Mouse (Mus musculus): ENCODE results near the gene Iqgap2. TPM values are rescaled to one million over a fixed set of nuclear protein-coding genes. Genes with fewer than 3 reads are reported as not detected.

The Iqgap2 gene
- polyA plus RNA-seq, 1 experiment from 2014 or later: 31.5 TPM

GRCm38 (mm10) chr13:95595921-95596320 is 295.8 kb downstream of the Iqgap2 start:
- no peaks in the 10 kb centered on the region for H3K4me1 ChIP-seq (replicated peaks; ENCODE audit: control insufficient read depth, insufficient read depth, low read length)
- no peak for TF ChIP-seq CTCF (IDR thresholded peaks at IDR 0.05; ENCODE audit: low read depth)
- no peak for ATAC-seq
- H3K9ac ChIP-seq (ENCODE audit: low read depth, low read length): no peak overlapping the region
- H3K9me3 ChIP-seq (ENCODE audit: control insufficient read depth): no peaks in the 10 kb centered on the region
- 67% methylated on average over 5 of the region's 5 CpGs for WGBS
- no peak overlapping the region for H3K4me2 ChIP-seq (replicated peaks; ENCODE audit: low read depth)
- no peaks in the 10 kb centered on the region for H3K36me3 ChIP-seq (ENCODE audit: control insufficient read depth, insufficient read depth)
- H3K27me3 ChIP-seq (replicated peaks; ENCODE audit: control insufficient read depth, insufficient read depth, low read length): no peaks in the 10 kb centered on the region
- no peak overlapping the region for H3K27ac ChIP-seq (ENCODE audit: low read depth, low read length)
- no peak overlapping the region for H3K4me3 ChIP-seq (ENCODE audit: low read depth, low read length)

DNA sequence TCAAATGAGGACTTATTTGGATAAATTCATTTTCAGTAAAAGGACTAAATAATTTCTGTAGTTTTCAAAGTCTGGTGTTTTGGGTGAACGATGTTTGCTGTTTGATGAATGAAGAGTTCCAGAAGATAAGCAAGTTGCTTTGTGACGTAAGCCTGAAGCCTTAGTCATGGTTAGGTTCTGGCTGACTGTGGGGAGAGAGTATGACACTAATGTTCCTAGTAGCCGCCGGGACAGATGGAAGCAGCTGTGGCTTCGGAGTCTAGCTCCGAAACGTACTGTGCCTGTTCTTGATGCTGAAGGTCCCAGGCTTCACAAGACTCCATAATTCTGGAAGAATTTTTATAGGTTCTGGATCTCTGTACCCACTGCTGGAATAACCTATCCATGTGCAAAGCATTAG is 296.3 kb downstream of the Iqgap2 start:
- H3K9me3 ChIP-seq (ENCODE audit: control insufficient read depth): no peaks in the 10 kb centered on the region
- no peaks in the 10 kb centered on the region for H3K36me3 ChIP-seq (ENCODE audit: control insufficient read depth, insufficient read depth)
- H3K4me2 ChIP-seq (replicated peaks; ENCODE audit: low read depth): no peak overlapping the region
- H3K27ac ChIP-seq (ENCODE audit: low read depth, low read length): no peak overlapping the region
- H3K4me3 ChIP-seq (ENCODE audit: low read depth, low read length): no peak overlapping the region
- no peaks in the 10 kb centered on the region for H3K4me1 ChIP-seq (replicated peaks; ENCODE audit: control insufficient read depth, insufficient read depth, low read length)
- H3K27me3 ChIP-seq (replicated peaks; ENCODE audit: control insufficient read depth, insufficient read depth, low read length): no peaks in the 10 kb centered on the region
- WGBS: 67% methylated on average over 7 of the region's 7 CpGs
- no peak for ATAC-seq
- no peak overlapping the region for H3K9ac ChIP-seq (ENCODE audit: low read depth, low read length)
- TF ChIP-seq CTCF (IDR thresholded peaks at IDR 0.05; ENCODE audit: low read depth): no peak

DNA sequence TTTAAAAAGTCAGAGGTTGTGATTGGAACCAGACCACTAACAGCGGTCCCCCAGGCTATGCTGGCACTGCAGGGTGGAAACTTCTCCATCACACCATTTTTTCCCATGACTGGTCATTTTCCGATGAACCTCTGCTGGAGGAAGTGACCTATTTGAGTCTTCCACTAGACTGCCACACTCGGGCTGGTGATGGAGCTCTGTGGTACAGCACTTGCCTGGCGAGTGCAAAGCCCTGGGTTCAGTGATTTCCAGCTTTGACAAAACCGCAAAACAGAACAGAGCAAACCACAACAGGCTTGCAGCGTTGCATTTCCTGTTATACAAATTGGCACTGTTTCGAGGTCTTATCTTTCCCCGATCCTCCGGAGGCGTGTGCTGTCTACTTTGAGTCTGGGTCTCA is 298.9 kb downstream of the Iqgap2 start:
- no peaks in the 10 kb centered on the region for H3K36me3 ChIP-seq (ENCODE audit: control insufficient read depth, insufficient read depth)
- H3K4me2 ChIP-seq (replicated peaks; ENCODE audit: low read depth): no peak overlapping the region
- no peaks in the 10 kb centered on the region for H3K27me3 ChIP-seq (replicated peaks; ENCODE audit: control insufficient read depth, insufficient read depth, low read length)
- no peak overlapping the region for H3K27ac ChIP-seq (ENCODE audit: low read depth, low read length)
- no peak for TF ChIP-seq CTCF (IDR thresholded peaks at IDR 0.05; ENCODE audit: low read depth)
- no peaks in the 10 kb centered on the region for H3K9me3 ChIP-seq (ENCODE audit: control insufficient read depth)
- H3K4me1 ChIP-seq (replicated peaks; ENCODE audit: control insufficient read depth, insufficient read depth, low read length): no peaks in the 10 kb centered on the region
- 71% methylated on average over 10 of the region's 10 CpGs for WGBS
- no peak overlapping the region for H3K4me3 ChIP-seq (ENCODE audit: low read depth, low read length)
- ATAC-seq: no peak
- no peak overlapping the region for H3K9ac ChIP-seq (ENCODE audit: low read depth, low read length)

- no peaks in the 10 kb centered on the region for H3K4me1 ChIP-seq (replicated peaks; ENCODE audit: control insufficient read depth, insufficient read depth, low read length)
- TF ChIP-seq CTCF (IDR thresholded peaks at IDR 0.05; ENCODE audit: low read depth): no peak
- H3K4me2 ChIP-seq (replicated peaks; ENCODE audit: low read depth): no peak overlapping the region
- H3K9me3 ChIP-seq (ENCODE audit: control insufficient read depth): no peaks in the 10 kb centered on the region
- no peaks in the 10 kb centered on the region for H3K27me3 ChIP-seq (replicated peaks; ENCODE audit: control insufficient read depth, insufficient read depth, low read length)
- no peak overlapping the region for H3K27ac ChIP-seq (ENCODE audit: low read depth, low read length)
- no peak for ATAC-seq
- H3K9ac ChIP-seq (ENCODE audit: low read depth, low read length): no peak overlapping the region
- WGBS: 81% methylated on average over 3 of the region's 3 CpGs
- H3K4me3 ChIP-seq (ENCODE audit: low read depth, low read length): no peak overlapping the region
- H3K36me3 ChIP-seq (ENCODE audit: control insufficient read depth, insufficient read depth): no peaks in the 10 kb centered on the region
Observed at GRCm38 (mm10) chr13:95591606-95592005, 300.1 kb downstream of the Iqgap2 start.

DNA sequence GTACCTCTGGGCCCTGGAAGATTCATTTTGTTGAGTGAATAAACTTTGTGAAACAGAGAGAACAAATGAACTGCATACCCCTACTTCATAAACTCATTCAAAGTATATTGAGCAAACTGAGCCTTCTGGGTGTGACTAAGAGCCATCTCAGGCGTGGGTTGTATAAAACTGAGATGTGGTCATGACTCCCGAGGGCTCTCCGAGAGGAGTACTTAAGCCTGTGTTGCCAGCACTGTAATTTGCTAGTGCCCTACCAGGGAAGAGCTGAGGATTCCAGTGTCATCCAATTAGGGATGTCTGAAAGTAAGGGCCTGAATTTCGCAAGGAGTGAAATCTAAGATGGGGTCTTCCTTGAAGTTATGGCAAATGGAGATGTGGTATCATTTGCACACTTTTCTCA is 304.1 kb downstream of the Iqgap2 start:
- no peak for ATAC-seq
- H3K27ac ChIP-seq (ENCODE audit: low read depth, low read length): no peak overlapping the region
- no peaks in the 10 kb centered on the region for H3K27me3 ChIP-seq (replicated peaks; ENCODE audit: control insufficient read depth, insufficient read depth, low read length)
- no peak overlapping the region for H3K4me3 ChIP-seq (ENCODE audit: low read depth, low read length)
- no peak overlapping the region for H3K9ac ChIP-seq (ENCODE audit: low read depth, low read length)
- H3K9me3 ChIP-seq (ENCODE audit: control insufficient read depth): no peaks in the 10 kb centered on the region
- no peaks in the 10 kb centered on the region for H3K36me3 ChIP-seq (ENCODE audit: control insufficient read depth, insufficient read depth)
- TF ChIP-seq CTCF (IDR thresholded peaks at IDR 0.05; ENCODE audit: low read depth): no peak
- no peaks in the 10 kb centered on the region for H3K4me1 ChIP-seq (replicated peaks; ENCODE audit: control insufficient read depth, insufficient read depth, low read length)
- 86% methylated on average over 4 of the region's 4 CpGs for WGBS
- H3K4me2 ChIP-seq (replicated peaks; ENCODE audit: low read depth): no peak overlapping the region

- no peak for TF ChIP-seq CTCF (IDR thresholded peaks at IDR 0.05; ENCODE audit: low read depth)
- no peak overlapping the region for H3K27ac ChIP-seq (ENCODE audit: low read depth, low read length)
- no peaks in the 10 kb centered on the region for H3K36me3 ChIP-seq (ENCODE audit: control insufficient read depth, insufficient read depth)
- no peak overlapping the region for H3K9ac ChIP-seq (ENCODE audit: low read depth, low read length)
- no peak overlapping the region for H3K4me3 ChIP-seq (ENCODE audit: low read depth, low read length)
- no peaks in the 10 kb centered on the region for H3K27me3 ChIP-seq (replicated peaks; ENCODE audit: control insufficient read depth, insufficient read depth, low read length)
- H3K4me2 ChIP-seq (replicated peaks; ENCODE audit: low read depth): no peak overlapping the region
- no peak for ATAC-seq
- H3K9me3 ChIP-seq (ENCODE audit: control insufficient read depth): no peaks in the 10 kb centered on the region
- 83% methylated on average over 5 of the region's 5 CpGs for WGBS
- no peaks in the 10 kb centered on the region for H3K4me1 ChIP-seq (replicated peaks; ENCODE audit: control insufficient read depth, insufficient read depth, low read length)
Observed at GRCm38 (mm10) chr13:95584898-95585297, 306.8 kb downstream of the Iqgap2 start.
